Mouse (Mus musculus) skeletal muscle tissue, postnatal 0 days (tissue): ENCODE measurements around the gene Kcnd3. TPM values are rescaled to one million over a fixed set of nuclear protein-coding genes. Genes with fewer than 3 reads are reported as not detected.

ENCODE experiments used
- polyA plus RNA-seq: library from polyadenylated mRNA; unstranded; fragments of >200 nt; fragmentation: Nextera tagmentation; extraction: Ambion mirVana; gene quantifications from 2 replicates; pipeline ENCODE4 v1.2.1, GENCODE M21; 2015

The Kcnd3 gene
- 0.04 and 0.08 TPM in 2 replicates for polyA plus RNA-seq

DNA sequence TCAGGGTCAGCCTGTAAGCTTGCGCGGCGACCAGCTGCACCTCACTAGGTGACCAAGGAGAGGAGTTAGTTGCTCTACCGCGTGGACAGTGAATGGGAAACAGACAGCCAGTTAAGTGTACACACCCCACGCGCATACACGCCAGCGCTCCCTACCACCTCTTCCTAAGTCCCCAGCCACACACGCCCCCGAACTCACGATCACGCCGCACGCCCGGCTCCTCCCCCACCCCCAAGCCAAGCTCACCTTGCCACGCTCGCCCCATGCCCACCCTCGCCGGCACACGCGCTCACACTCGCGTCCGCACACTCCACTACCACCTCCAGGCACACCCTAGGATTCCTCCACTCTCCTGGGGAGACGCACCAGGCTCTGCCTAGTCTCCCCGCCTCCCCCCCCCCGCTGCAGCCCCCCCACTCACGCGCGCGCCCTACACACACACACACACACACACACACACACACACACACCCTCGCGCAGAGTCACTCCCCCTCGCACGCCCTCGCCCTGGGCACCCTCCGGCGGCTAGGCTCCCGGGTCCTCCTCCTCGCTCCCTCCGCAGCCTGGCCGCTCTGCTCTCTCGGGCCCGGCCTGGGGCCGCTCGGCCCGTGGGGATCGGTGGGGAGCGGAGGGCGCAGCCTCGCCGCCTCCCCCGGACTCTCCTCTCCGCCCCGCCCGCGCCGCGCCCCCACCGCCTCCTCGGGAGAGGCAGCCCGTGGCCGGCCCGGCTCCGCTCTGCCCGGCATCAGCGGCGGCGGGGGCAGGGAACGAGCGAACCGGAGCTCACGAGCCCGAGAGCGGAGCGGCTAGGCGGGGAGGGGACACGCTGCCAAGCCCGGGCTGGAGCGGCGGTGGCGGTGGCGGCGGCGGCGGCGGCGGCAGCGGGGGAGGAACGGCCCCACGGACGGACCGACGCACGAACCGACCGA lies at the start of gene Kcnd3:
Gene Kcnd3 (plus strand): TSS at position 704 of the 929 bp plus-strand sequence.

DNA sequence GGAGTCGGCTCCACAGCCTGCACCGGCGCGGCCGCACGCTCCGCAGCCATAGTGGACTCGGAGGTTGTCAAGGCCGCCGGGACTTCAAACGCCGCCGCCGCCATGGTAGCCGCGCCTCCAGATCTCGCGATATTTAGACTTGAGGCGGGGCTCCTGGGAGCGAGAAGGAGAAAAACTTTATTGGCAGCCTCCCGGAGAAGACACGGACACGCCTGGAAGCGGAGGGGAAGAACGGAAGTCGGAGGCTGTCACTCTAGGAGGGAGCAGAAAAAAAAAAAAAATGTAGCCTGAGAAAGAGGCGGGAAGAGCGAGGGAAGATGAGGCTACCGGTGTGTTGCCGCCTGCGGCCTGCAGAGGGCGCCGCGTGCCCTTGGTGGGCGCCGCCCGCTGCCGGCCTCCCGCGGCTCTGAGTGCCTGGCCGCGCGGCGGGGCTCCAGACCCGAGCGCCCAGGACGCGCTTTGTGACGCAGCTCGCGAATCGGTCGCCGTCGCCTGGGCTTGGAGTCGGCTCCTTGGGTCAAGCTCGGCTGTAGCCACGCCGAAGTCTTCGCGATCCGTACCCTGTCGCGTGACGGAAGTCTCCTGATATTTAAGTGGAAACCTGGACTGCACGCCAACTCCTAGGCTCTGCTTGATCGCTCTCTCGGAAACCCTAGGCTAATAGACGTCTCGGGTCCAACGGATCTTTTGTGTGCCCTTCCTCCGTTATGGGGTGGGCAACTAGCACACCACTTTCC lies 235.4 kb downstream of the Kcnd3 start, which contains the start of gene Ddx20:
Gene Ddx20 (minus strand): TSS at position 251 of the 737 bp plus-strand sequence.

DNA sequence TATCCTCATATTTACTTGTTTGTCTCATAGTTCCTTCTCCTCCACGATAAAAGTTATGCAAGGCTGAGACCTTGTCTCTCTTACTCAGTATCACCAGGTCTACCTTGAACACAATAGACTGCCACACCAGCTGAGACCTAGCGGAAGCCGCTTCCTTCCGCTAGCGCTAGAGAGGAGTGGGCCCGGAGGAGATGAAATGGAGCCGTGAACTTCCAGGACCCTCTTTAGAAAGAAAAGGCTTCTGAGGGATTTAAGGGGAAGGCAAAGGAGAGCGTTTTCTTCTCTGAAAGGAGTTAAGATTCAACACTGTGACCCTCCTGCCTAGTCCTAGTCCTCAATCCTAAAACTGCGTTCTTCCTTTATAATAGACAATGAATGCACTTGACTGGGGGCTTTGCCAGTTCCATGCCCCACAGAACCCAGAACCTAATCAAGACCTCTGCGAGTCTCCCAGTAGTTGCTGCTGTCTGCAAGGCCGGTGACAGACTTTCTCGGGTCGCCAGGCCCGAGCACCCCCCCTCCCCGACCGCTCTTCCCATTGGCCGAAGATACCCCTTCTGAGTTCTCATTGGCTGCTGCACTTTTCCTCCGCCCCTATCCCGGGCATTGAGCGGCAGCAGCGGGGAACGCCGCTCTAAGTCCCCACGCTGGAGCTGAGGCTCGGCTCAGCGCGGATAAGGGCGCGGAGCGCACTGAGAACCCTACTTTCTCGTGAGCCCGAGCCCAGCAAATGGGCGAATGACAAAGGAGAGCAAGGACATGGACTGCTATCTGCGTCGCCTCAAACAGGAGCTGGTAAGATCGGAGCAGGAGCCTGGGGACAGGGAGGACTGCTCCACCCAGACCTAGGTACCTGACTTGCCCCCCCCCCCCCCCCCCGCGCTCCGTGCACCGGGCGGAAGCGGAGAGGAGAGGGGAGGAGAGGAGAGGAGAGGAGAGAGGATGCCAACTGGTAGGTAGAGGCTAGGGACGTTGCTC lies 252.2 kb downstream of the Kcnd3 start, which contains the start of gene Inka2:
Gene Inka2 (plus strand): TSS at position 569 of the 978 bp plus-strand sequence.

Other genes starting within 250 kb of the Kcnd3 start
- 11.8 and 11.9 TPM in 2 replicates for gene Ddx20, start 235.2 kb downstream of the Kcnd3 start, polyA plus RNA-seq